Mouse (Mus musculus): Measurements from ENCODE around the gene Rgs11. TPM values are rescaled to one million over a fixed set of nuclear protein-coding genes. Genes with fewer than 3 reads are reported as not detected.
A peak's percentile ranks its signal among the peaks of the same experiment; 100 is the strongest.
"Not testable (repeated sequence)": the region's sequence is repeated elsewhere in the genome, so short reads cannot be mapped to it uniquely, and the experiment has no call there.

The Rgs11 gene
- polyA plus RNA-seq, 1 experiment: 10.6 TPM

- H3K27ac ChIP-seq (ENCODE audit: control insufficient read depth, insufficient read depth, low read length): no peak overlapping the region
- no peaks in the 10 kb centered on the region for H3K27me3 ChIP-seq (ENCODE audit: control insufficient read depth, insufficient read depth, low read length)
- peaks cover 88% of the 10 kb centered on the region for H3K36me3 ChIP-seq (ENCODE audit: control insufficient read depth, insufficient read depth, low read length)
- no peak for DNase-seq
- no peaks in the 10 kb centered on the region for H3K4me1 ChIP-seq (replicated peaks; ENCODE audit: control insufficient read depth, insufficient read depth, low read length)
- H3K4me3 ChIP-seq (ENCODE audit: control insufficient read depth, insufficient read depth, low read length): no peak overlapping the region
- TF ChIP-seq CTCF (IDR thresholded peaks at IDR 0.05; ENCODE audit: borderline replicate concordance, control insufficient read depth, extremely low read depth, insufficient read depth, low read length, poor library complexity) (no peak), POLR2A (IDR thresholded peaks at IDR 0.05; ENCODE audit: control insufficient read depth, extremely low read depth, insufficient read depth, low read length, poor library complexity) (no peak)
- 95% methylated on average over 11 of the region's 11 CpGs for WGBS
Observed at GRCm38 (mm10) chr17:26188091-26188805, 14.5 kb upstream of the Rgs11 start.

DNA sequence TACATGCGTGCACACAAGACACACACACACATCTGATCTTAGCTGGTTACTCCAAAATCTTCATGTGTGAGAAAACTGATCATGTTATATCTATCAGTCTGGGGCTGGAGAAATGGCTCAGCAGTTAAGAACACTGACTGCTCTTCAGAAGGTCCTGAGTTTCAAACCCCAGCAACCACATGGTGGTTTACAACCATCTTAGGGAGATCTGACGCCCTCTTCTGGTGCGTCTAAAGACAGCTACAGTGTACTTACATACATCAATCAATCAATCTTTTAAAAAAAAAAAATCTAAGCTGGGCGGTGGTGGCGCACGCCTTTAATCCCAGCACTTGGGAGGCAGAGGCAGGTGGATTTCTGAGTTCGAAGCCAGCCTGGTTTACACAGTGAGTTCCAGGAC is 11.3 kb upstream of the Rgs11 start:
- WGBS: 97% methylated on average over 7 of the region's 7 CpGs
- H3K27me3 ChIP-seq (ENCODE audit: control insufficient read depth, insufficient read depth, low read length); H3K4me3 ChIP-seq (ENCODE audit: control insufficient read depth, insufficient read depth, low read length); DNase-seq; H3K4me1 ChIP-seq (replicated peaks; ENCODE audit: control insufficient read depth, insufficient read depth, low read length); H3K27ac ChIP-seq (ENCODE audit: control insufficient read depth, insufficient read depth, low read length): not testable (repeated sequence)
- H3K36me3 ChIP-seq (ENCODE audit: control insufficient read depth, insufficient read depth, low read length): peaks cover 75% of the 10 kb centered on the region

DNA sequence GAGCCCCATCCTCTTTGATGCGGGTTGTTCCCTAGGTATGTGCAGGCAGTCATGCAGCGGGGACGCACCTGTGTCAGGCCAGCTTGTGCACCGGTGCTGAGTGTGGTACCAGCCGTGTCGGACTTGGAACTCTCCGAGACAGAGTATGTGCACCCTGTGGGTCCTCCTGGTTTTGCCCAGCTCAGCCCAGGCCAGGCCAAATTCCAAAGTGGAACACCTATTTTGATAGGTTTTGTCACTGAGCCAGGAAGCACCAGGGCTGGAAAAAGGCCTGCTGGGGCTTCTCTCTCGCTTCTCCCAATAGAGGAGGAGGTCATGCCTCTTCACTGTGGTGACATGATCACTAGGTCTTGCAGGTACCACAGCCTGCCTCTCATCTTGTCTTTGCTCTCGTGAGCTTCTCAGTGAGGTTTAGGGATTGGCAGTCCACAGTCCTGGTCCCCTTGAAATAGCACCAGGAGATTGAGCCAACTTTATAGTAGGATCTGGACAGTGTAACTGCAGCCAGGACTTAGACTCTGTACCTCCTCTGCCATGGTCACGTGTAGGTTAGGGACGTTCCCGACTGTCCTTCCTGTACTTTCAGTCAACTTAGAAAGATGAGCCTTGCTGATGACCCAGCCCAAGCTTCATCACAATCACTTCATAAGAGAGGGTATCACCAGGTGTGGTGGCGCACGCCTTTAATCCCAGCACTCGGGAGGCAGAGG is 10.1 kb upstream of the Rgs11 start:
- no peak for DNase-seq
- WGBS: 97% methylated on average over 15 of the region's 15 CpGs
- Histone ChIP-seq H3K36me3 (ENCODE audit: control insufficient read depth, insufficient read depth, low read length) (peaks cover 67% of the 10 kb centered on the region), H3K27me3 (ENCODE audit: control insufficient read depth, insufficient read depth, low read length) (no peaks in the 10 kb centered on the region), H3K4me1 (replicated peaks; ENCODE audit: control insufficient read depth, insufficient read depth, low read length) (no peaks in the 10 kb centered on the region), H3K4me3 (ENCODE audit: control insufficient read depth, insufficient read depth, low read length) (no peak overlapping the region), H3K27ac (ENCODE audit: control insufficient read depth, insufficient read depth, low read length) (no peak overlapping the region)
- TF ChIP-seq POLR2A (IDR thresholded peaks at IDR 0.05; ENCODE audit: control insufficient read depth, extremely low read depth, insufficient read depth, low read length, poor library complexity) (no peak), CTCF (IDR thresholded peaks at IDR 0.05; ENCODE audit: borderline replicate concordance, control insufficient read depth, extremely low read depth, insufficient read depth, low read length, poor library complexity) (no peak)

DNA sequence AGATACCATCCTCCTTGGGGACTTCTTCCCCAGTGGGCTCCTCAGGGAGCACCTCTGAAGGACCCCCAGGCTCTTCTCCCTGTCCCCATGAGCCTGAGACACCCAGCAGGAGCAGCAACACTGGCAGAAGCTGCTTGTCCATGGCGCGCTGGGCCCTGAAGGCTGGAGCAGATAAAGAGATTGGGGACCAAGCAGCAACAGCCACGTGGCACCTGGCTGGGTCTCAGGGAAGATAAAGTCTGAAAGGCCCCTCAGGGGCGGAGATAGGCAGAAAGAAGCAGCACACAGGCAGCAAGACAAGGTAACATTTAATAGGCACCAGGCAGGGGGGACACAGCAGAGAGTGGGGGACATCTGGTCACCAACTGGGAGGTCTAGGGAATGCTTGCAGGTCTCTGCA is 3.9 kb upstream of the Rgs11 start, which contains the start of gene Pdia2:
Gene Pdia2 (minus strand): TSS at position 196 of the 400 bp plus-strand sequence.
- no peak within 1 kb of the TSS for H3K4me3 ChIP-seq (ENCODE audit: control insufficient read depth, insufficient read depth, low read length)
- H3K27ac ChIP-seq (ENCODE audit: control insufficient read depth, insufficient read depth, low read length): no peak within 1 kb of the TSS
- WGBS: 82% methylated on average over 4 of the region's 4 CpGs
- H3K4me1 ChIP-seq (replicated peaks; ENCODE audit: control insufficient read depth, insufficient read depth, low read length): peaks cover 18% of the 10 kb centered on the region
- peaks cover 3% of the 10 kb centered on the region; the same call in 1 of the 2 replicates for H3K27me3 ChIP-seq (ENCODE audit: control insufficient read depth, insufficient read depth, low read length)
- peaks cover 12% of the 10 kb centered on the region; the same call in 1 of the 2 replicates for H3K36me3 ChIP-seq (ENCODE audit: control insufficient read depth, insufficient read depth, low read length)
- DNase-seq: no peak
- TF ChIP-seq CTCF (IDR thresholded peaks at IDR 0.05; ENCODE audit: borderline replicate concordance, control insufficient read depth, extremely low read depth, insufficient read depth, low read length, poor library complexity): no peak

DNA sequence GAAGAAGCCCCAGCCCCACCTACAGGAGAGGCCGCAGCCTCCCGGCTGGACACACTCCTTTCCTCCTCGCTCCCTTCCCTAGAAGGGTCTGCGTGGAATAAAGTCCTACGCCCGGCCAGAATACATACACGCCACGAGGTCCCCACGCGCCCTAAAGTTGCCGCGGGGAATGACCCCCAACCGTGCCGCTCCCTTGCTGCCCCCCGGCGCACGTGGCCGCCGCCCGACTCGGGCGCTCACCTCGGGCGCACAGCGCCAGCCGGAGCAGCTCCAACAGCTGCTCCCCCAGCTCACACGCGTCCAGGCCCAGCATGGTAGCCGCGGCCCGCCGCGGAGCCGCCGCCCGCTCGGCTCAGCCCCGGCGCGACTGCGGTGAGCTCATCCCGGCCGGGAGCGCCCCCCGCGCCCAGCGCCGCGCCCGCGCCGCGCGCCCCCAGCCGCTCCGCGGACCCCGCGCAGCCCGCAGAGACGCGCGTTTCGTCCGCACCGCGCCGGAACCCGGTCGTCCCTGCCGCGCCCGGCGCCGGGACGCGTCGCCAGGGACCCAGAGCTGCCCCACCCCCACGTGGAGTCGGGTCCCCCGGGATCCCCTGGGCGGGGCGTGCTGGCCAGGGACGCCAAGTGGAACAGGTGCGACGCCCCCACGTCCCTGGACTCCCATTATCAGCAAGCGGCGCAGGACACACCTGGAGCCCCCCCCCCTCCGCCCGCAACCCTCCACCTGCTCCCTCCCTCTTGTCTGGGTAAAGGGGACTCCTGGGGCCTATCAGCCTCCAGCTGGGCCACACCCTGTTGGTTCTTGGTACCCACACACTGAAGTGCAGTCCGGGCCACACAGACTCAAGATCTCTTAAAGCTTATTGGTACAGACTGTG is 1.7 kb upstream of the Rgs11 start:
- 6% methylated on average over 92 of the region's 92 CpGs for WGBS
- Histone ChIP-seq H3K36me3 (ENCODE audit: control insufficient read depth, insufficient read depth, low read length) (peaks cover under 1% of the 10 kb centered on the region; the same call in 1 of the 2 replicates), H3K4me1 (replicated peaks; ENCODE audit: control insufficient read depth, insufficient read depth, low read length) (peaks cover 18% of the 10 kb centered on the region), H3K27ac (ENCODE audit: control insufficient read depth, insufficient read depth, low read length) (no peak overlapping the region), H3K4me3 (ENCODE audit: control insufficient read depth, insufficient read depth, low read length) (peak overlapping the region; percentile 31), H3K27me3 (ENCODE audit: control insufficient read depth, insufficient read depth, low read length) (peaks cover 3% of the 10 kb centered on the region; the same call in 1 of the 2 replicates)
- no peak for TF ChIP-seq POLR2A (IDR thresholded peaks at IDR 0.05; ENCODE audit: control insufficient read depth, extremely low read depth, insufficient read depth, low read length, poor library complexity)
- no peak for TF ChIP-seq CTCF (IDR thresholded peaks at IDR 0.05; ENCODE audit: borderline replicate concordance, control insufficient read depth, extremely low read depth, insufficient read depth, low read length, poor library complexity)
- no peak for DNase-seq

DNA sequence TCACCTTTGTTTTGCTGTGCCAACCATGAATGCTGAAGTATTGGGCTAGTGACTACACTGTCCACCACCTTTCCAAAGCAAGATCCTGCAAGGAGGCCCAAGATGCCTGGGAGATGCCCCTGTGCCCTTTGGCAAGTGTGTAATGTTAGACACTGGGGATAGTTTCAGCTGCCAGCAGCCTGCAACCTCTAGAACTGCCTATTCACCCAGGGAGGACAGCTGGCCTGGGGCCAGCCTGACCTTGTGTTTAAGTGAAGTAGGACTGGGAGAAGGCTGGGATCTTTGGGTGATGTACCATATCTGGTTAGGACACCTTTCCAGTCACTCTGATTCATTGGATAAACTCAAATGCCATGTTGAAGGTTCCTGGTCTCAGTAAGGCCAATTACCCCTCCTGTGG is 753 bp upstream of the Rgs11 start:
- H3K4me1 ChIP-seq (replicated peaks; ENCODE audit: control insufficient read depth, insufficient read depth, low read length): peaks cover 18% of the 10 kb centered on the region
- H3K4me3 ChIP-seq (ENCODE audit: control insufficient read depth, insufficient read depth, low read length): no peak overlapping the region
- TF ChIP-seq POLR2A (IDR thresholded peaks at IDR 0.05; ENCODE audit: control insufficient read depth, extremely low read depth, insufficient read depth, low read length, poor library complexity) (no peak), CTCF (IDR thresholded peaks at IDR 0.05; ENCODE audit: borderline replicate concordance, control insufficient read depth, extremely low read depth, insufficient read depth, low read length, poor library complexity) (no peak)
- no peaks in the 10 kb centered on the region for H3K36me3 ChIP-seq (ENCODE audit: control insufficient read depth, insufficient read depth, low read length)
- no peak overlapping the region for H3K27ac ChIP-seq (ENCODE audit: control insufficient read depth, insufficient read depth, low read length)
- no peak for DNase-seq
- H3K27me3 ChIP-seq (ENCODE audit: control insufficient read depth, insufficient read depth, low read length): peaks cover 3% of the 10 kb centered on the region; the same call in 1 of the 2 replicates

Data from thymus, adult 2 months (tissue).